Mouse (Mus musculus) B cell, adult 62 days (primary cell): ENCODE data around the gene Lcn9. TPM values are rescaled to one million over a fixed set of nuclear protein-coding genes. Genes with fewer than 3 reads are reported as not detected.

ENCODE experiments used
- total RNA-seq: library from RNA; stranded (reverse); gene quantifications from 4 replicates; pipeline ENCODE4 v1.2.4, GENCODE M21; 2023

The Lcn9 gene
- not detected in 4 replicates for total RNA-seq

DNA sequence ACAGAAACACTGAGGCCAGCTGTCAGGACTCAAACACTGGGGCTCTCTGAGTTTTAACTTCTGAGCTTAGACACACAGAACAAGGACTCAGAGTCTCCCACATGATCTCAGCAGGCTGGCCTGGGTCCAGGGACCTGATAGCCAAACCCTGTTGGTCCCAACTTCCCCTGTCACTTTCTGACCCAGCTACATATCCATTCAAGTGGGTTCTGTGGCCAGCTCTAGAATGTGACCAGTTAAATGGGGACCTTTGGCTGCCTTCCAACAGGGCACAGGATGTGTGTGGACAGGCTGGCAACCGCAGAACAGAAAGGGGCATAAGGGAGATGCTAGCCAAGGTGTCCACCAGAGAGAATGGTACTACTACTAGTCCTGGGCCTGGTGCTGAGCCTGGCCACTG, at the start of gene Lcn9:
Gene Lcn9 (plus strand): TSS at position 348 of the 400 bp plus-strand sequence.

DNA sequence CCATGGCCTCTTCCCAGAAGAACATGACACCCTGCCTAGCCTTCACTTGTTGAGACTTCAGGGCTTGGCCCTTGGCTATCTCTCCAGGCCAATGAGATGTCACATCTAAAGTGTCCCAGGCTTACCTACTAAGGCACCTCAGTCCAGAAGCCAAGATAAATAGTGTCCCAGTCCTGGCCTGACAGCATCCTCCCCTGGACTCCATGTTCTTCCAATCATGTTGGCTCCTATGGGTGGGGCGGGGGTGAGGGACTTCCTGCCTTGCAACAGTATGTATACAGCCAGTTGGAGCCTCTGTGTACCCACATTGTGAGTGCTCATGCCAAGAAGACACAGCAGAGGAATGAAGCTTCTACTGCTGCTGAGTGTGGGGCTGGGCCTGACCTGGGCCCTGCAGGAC, 46.2 kb upstream of the Lcn9 start, which contains the start of gene Lcn11:
Gene Lcn11 (plus strand): TSS at position 301 of the 400 bp plus-strand sequence.

DNA sequence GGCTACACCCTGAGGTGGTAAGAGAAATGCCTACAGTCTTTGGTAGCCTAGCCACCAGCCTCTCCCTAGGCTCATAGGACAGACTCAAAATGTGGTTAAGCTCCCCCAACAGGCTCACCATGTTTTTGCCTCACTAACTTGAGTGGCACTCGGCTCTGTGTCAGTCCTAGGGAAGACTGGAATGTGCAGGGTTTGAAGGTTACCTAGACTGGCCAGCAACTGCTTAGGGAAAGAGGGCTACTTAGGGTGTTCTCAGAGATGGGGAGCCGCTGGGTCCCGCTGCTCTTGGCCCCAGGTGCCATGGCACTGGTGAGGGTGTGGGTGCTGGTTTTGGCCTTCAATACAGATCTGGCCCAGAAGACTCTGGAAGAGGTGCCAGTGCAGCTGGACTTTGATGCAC, 41.0 kb upstream of the Lcn9 start, which contains the start of gene Gm13539:
Gene Gm13539 (plus strand): TSS at position 301 of the 400 bp plus-strand sequence.

DNA sequence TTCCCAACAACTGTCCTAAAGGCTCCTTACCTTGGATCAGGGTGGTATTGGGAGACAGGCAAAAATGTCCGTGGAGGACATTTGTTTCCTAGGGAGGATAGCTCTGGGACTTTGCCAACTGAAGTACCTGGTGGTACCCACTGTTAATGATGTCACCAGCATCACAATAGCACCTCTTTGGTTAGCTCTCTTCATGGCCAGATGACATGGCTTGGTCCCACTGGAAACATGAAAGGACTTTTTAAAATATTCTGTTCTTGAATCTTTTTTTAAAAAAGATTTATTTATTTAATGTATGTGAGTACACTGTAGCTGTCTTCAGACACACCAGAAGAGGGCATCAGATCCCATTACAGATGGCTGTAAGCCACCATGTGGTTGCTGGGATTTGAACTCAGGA, 7.2 kb upstream of the Lcn9 start, which contains the start of gene Glt6d1:
Gene Glt6d1 (minus strand): TSS at position 101 of the 400 bp plus-strand sequence.

GRCm38 (mm10) chr2:25847226-25847625, 24.3 kb downstream of the Lcn9 start, which contains the start of gene Sohlh1:
Gene Sohlh1, minus strand, starts transcription at chr2:25847248.

DNA sequence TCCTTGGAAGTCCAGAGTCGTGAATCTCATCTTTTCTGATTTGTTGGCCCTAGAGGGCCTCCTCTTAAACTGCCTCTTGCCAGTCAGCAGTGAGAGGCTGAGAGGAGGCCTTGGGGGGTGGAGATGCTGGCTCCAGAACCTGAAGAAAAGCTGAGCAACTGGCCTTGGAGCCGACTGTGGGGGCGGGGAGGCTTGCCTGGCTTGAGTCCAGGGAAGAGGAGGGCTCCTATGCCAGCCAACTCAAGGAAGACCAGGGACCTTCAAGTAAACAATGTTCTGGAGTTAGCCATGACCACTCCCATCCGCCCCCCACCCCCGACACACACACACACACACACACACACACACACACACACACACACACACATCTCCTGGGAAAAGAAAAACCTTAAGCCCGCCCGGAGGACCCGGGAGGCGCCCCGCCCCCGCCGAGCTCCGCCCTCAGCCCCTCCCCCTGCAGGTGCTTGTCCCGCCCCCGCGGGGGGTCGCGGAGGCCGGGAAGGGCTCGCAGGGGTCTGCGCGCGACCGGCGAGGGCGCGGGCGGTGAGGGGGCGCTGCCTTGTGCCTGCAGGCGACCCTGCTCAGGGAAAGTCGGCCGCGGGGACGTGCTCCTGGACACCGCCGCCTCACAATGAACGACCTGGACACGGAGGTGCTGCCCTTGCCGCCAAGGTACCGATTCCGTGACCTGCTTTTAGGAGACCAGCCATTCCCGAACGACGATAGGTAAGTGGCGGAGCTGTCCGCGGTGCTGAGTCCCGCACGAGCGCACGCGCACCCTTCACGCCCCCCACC, 40.6 kb downstream of the Lcn9 start, which contains the start of gene Kcnt1:
Gene Kcnt1 (plus strand): TSS at position 398 of the 795 bp plus-strand sequence.

Other genes starting within 250 kb of the Lcn9 start
- gene Mamdc4, start 248.3 kb upstream of the Lcn9 start, total RNA-seq, result 0.77 to 2.4 TPM (median 1.5 TPM) in 4 replicates
- 16.1 to 21.8 TPM (median 17.6 TPM) in 4 replicates for gene Phpt1, start 247.9 kb upstream of the Lcn9 start, total RNA-seq
- gene Ajm1, start 241.4 kb upstream of the Lcn9 start, total RNA-seq, result 0.24 to 0.38 TPM (median 0.37 TPM) in 3 of 4 replicates, not detected in the other
- gene Rabl6, start 214.6 kb upstream of the Lcn9 start, total RNA-seq, result 102 to 112 TPM (median 109 TPM) in 4 replicates
- not detected in 4 replicates for gene Ccdc183, start 205.5 kb upstream of the Lcn9 start, total RNA-seq
- 0.78 to 2.9 TPM (median 2.4 TPM) in 4 replicates for gene Tmem141, start 201.1 kb upstream of the Lcn9 start, total RNA-seq
- 4.1 to 8.3 TPM (median 5.8 TPM) in 4 replicates for gene Fcna, start 195.1 kb upstream of the Lcn9 start, total RNA-seq
- gene Lcn8, start 170.0 kb upstream of the Lcn9 start, total RNA-seq, result not detected in 4 replicates
- gene Lcn5, start 165.2 kb upstream of the Lcn9 start, total RNA-seq, result not detected in 4 replicates
- gene Lcn6, start 146.4 kb upstream of the Lcn9 start, total RNA-seq, result not detected in 4 replicates
- gene Lcn10, start 140.4 kb upstream of the Lcn9 start, total RNA-seq, result not detected in 4 replicates
- gene Obp2a, start 123.1 kb upstream of the Lcn9 start, total RNA-seq, result not detected in 4 replicates
- gene Bmyc, start 116.4 kb upstream of the Lcn9 start, total RNA-seq, result 25.1 to 40.3 TPM (median 25.4 TPM) in 4 replicates
- gene Obp2b, start 86.1 kb upstream of the Lcn9 start, total RNA-seq, result not detected in 4 replicates
- not detected in 4 replicates for gene Lcn3, start 57.6 kb upstream of the Lcn9 start, total RNA-seq
- gene Lcn11, start 46.1 kb upstream of the Lcn9 start, total RNA-seq, result not detected in 4 replicates
- not detected in 4 replicates for gene Gm13539, start 40.9 kb upstream of the Lcn9 start, total RNA-seq
- gene Glt6d1, start 7.3 kb upstream of the Lcn9 start, total RNA-seq, result not detected in 4 replicates
- 0.44 TPM in 1 of 4 replicates, not detected in the others for gene Sohlh1, start 24.1 kb downstream of the Lcn9 start, total RNA-seq
- not detected in 4 replicates for gene Kcnt1, start 40.6 kb downstream of the Lcn9 start, total RNA-seq
- 29.3 to 46.9 TPM (median 31.5 TPM) in 4 replicates for gene Camsap1, start 160.1 kb downstream of the Lcn9 start, total RNA-seq
- gene Ubac1, start 198.6 kb downstream of the Lcn9 start, total RNA-seq, result 25.9 to 39.4 TPM (median 34.5 TPM) in 4 replicates